Mouse (Mus musculus) MEL (cell line): ENCODE results near the gene Ptgir. TPM values are rescaled to one million over a fixed set of nuclear protein-coding genes. Genes with fewer than 3 reads are reported as not detected.

ENCODE experiments used
- DNase-seq: peaks from one replicate; pipeline ENCODE4 v3.0.0; 2011; ENCODE audit warnings: low read depth, low spot score
- H3K27ac ChIP-seq: 2 replicates; pipeline ENCODE4 v1.5.1; 2012; ENCODE audit warnings: low read depth, mild to moderate bottlenecking, control low read depth, low read length, moderate library complexity; ENCODE audit not compliant: control insufficient read depth
- H3K27me3 ChIP-seq, 2 experiments: fragments of 150-350 bp in 1 of 2; sonication (generic) in 1 of 2; 2 replicates each; pipeline ENCODE4 v1.6.1; 2012; ENCODE audit warnings: low read length in 2 of 2, mild to moderate bottlenecking in 2 of 2, improper control_type of control experiment in 1 of 2, moderate library complexity in 1 of 2; ENCODE audit not compliant: insufficient read depth in 2 of 2, control insufficient read depth in 1 of 2
- H3K36me3 ChIP-seq, 2 experiments: 2 replicates each; pipeline ENCODE4 v1.6.1; 2012 to 2014; ENCODE audit warnings: low read length in 2 of 2, improper control_type of control experiment in 1 of 2, inconsistent platforms in 1 of 2, mild to moderate bottlenecking in 1 of 2; ENCODE audit not compliant: insufficient read depth in 2 of 2, control insufficient read depth in 1 of 2
- H3K4me1 ChIP-seq, 2 experiments: fragments of 150-350 bp in 1 of 2; sonication (generic) in 1 of 2; 2 replicates each; pipeline ENCODE4 v1.6.1; 2012; ENCODE audit warnings: low read length in 2 of 2, improper control_type of control experiment in 1 of 2, mild to moderate bottlenecking in 1 of 2; ENCODE audit not compliant: insufficient read depth in 2 of 2, control insufficient read depth in 1 of 2
- H3K4me3 ChIP-seq, 2 experiments: fragments of 150-350 bp in 1 of 2; sonication (generic) in 1 of 2; 2 replicates each; pipeline ENCODE4 v1.5.1; 2012; ENCODE audit warnings: low read depth in 2 of 2, low read length in 2 of 2, mild to moderate bottlenecking in 2 of 2, moderate library complexity in 2 of 2, control low read depth in 1 of 2, improper control_type of control experiment in 1 of 2; ENCODE audit not compliant: control insufficient read depth in 1 of 2, insufficient read depth in 1 of 2
- H3K79me2 ChIP-seq: 2 replicates; pipeline ENCODE4 v1.6.1; 2012; ENCODE audit warnings: mild to moderate bottlenecking, low read length, moderate library complexity; ENCODE audit not compliant: control insufficient read depth, poor library complexity, insufficient read depth
- H3K9ac ChIP-seq: 2 replicates; pipeline ENCODE4 v1.6.1; 2012; ENCODE audit warnings: low read depth, mild to moderate bottlenecking, control low read depth, low read length, moderate library complexity; ENCODE audit not compliant: control insufficient read depth, poor library complexity, severe bottlenecking
- H3K9me3 ChIP-seq: fragments of 150-350 bp; sonication (generic); replicated peaks from 2 replicates; pipeline ENCODE4 v1.6.1; 2012; ENCODE audit warnings: mild to moderate bottlenecking, low read length, improper control_type of control experiment, moderate library complexity; ENCODE audit not compliant: insufficient read depth
- ELF1 ChIP-seq: IDR thresholded peaks from 2 replicates; pipeline ENCODE4 v1.6.1; 2014; ENCODE audit warnings: low read depth, mild to moderate bottlenecking, inconsistent platforms, low read length, improper control_type of control experiment, moderate library complexity
- HCFC1 ChIP-seq: IDR thresholded peaks from 2 replicates; pipeline ENCODE4 v1.6.1; 2012; ENCODE audit warnings: low read depth, mild to moderate bottlenecking, inconsistent platforms, low read length, improper control_type of control experiment, moderate library complexity
- JUND ChIP-seq: IDR thresholded peaks from 2 replicates; pipeline ENCODE4 v1.6.1; 2011; ENCODE audit warnings: low read depth, mild to moderate bottlenecking, improper control_type of control experiment, low read length
- MAFK ChIP-seq: IDR thresholded peaks from 2 replicates; pipeline ENCODE4 v1.6.1; 2011; ENCODE audit warnings: low read depth, mild to moderate bottlenecking, low read length, improper control_type of control experiment, borderline replicate concordance
- MAZ ChIP-seq: IDR thresholded peaks from 2 replicates; pipeline ENCODE4 v1.6.1; 2012; ENCODE audit warnings: low read depth, mild to moderate bottlenecking, inconsistent platforms, low read length, improper control_type of control experiment
- MXI1 ChIP-seq: IDR thresholded peaks from 2 replicates; pipeline ENCODE4 v1.6.1; 2011; ENCODE audit warnings: mild to moderate bottlenecking, low read depth, low read length, improper control_type of control experiment
- MYB ChIP-seq: IDR thresholded peaks from 2 replicates; pipeline ENCODE4 v1.6.1; 2011; ENCODE audit warnings: mild to moderate bottlenecking, low read depth, low read length, improper control_type of control experiment
- NELFE ChIP-seq: IDR thresholded peaks from 2 replicates; pipeline ENCODE4 v1.6.1; 2011; ENCODE audit warnings: low read depth, low read length, improper control_type of control experiment
- NRF1 ChIP-seq: IDR thresholded peaks from 2 replicates; pipeline ENCODE4 v1.6.1; 2014; ENCODE audit warnings: low read depth, mild to moderate bottlenecking, inconsistent platforms, low read length, improper control_type of control experiment, moderate library complexity; ENCODE audit not compliant: poor library complexity, insufficient read depth, severe bottlenecking
- TAL1 ChIP-seq: IDR thresholded peaks from 2 replicates; pipeline ENCODE4 v1.6.1; 2012; ENCODE audit warnings: mild to moderate bottlenecking, inconsistent platforms, low read length, moderate library complexity, mixed read lengths
- TCF12 ChIP-seq: IDR thresholded peaks from 2 replicates; pipeline ENCODE4 v1.6.1; 2014; ENCODE audit warnings: low read depth, mild to moderate bottlenecking, inconsistent platforms, low read length, improper control_type of control experiment, moderate library complexity
- USF1 ChIP-seq: IDR thresholded peaks from 2 replicates; pipeline ENCODE4 v1.6.1; 2014; ENCODE audit warnings: low read depth, mild to moderate bottlenecking, inconsistent platforms, low read length, improper control_type of control experiment, moderate library complexity
- ZMIZ1 ChIP-seq: IDR thresholded peaks from 2 replicates; pipeline ENCODE4 v1.6.1; 2012; ENCODE audit warnings: low read depth, mild to moderate bottlenecking, inconsistent platforms, low read length, improper control_type of control experiment, moderate library complexity
- ZNF384 ChIP-seq: IDR thresholded peaks from 2 replicates; pipeline ENCODE4 v1.6.1; 2012; ENCODE audit warnings: low read depth, mild to moderate bottlenecking, inconsistent platforms, low read length, improper control_type of control experiment
- polyA plus RNA-seq, 2 experiments: library from polyadenylated mRNA; stranded (reverse) in 1 of 2; unstranded in 1 of 2; fragments of >175 nt in 1 of 2; fragments of >200 nt in 1 of 2; gene quantifications; 2 replicates each; pipeline versions ENCODE4 v1.2.1 to v1.2.4; 2012; ENCODE audit warnings: low replicate concordance in 2 of 2, low read depth in 1 of 2; ENCODE audit not compliant: insufficient read length in 2 of 2, insufficient read depth in 1 of 2, missing spikeins in 1 of 2
- total RNA-seq: library from RNA; depleted of rRNA; stranded (reverse); fragments of 300-350 nt; gene quantifications from 2 replicates; pipeline ENCODE4 v1.2.3, GENCODE M21; 2012

The Ptgir gene
- total and polyA plus RNA-seq, 3 experiments: 22.8 to 23.7 TPM; not detected in 1

DNA sequence AGATGAGACGGTGACA, 31.2 kb upstream of the Ptgir start, which contains the start of gene Dact3:
Dact3 (plus strand) TSS at position 8 of the 16 bp plus-strand sequence.
- peak within 1 kb of the TSS; percentile 11 for H3K27ac ChIP-seq

DNA sequence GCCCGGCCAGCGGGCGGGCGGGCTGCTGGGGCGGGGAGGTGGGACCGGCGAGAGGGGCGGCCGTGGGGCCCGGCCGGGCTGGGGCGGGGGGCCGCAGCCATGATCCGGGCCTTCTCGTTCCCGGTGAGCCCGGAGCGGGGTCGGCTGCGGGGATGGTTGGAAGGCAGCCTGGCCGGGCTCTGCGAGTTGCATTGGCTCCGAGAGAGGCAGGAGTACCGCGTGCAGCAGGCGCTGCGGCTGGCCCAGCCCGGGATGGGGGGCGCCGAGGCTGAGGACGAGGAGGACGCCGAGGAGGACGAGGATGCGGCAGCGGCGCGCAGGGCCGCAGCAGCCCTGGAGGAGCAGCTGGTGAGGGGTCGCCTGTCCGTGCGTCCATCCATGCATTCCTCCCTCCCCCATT, 31.0 kb upstream of the Ptgir start:
- Histone ChIP-seq H3K4me1 (no peaks in the 10 kb centered on the region; a peak in 1 of 4 replicates), H3K9me3 (no peaks in the 10 kb centered on the region), H3K4me3 (peak overlapping the region; percentile 61 to 73), H3K27ac (no peak overlapping the region), H3K27me3 (no peaks in the 10 kb centered on the region), H3K9ac (peak overlapping the region; percentile 72), H3K79me2 (no peaks in the 10 kb centered on the region; the same call in 1 of the 2 replicates), H3K36me3 (peaks cover 0 to 4% of the 10 kb centered on the region in 2 experiments; a peak in 2 of 4 replicates)
- no peak for DNase-seq
- no peak for TF ChIP-seq TCF12
- TF ChIP-seq NELFE: 0 out of 2 replicates have a peak, but pooled peaks have one; percentile 6

More for the DNA sequence above, 31.2 kb upstream of the Ptgir start, which contains the start of gene Dact3:
- peak within 1 kb of the TSS; percentile 61 to 73 for H3K4me3 ChIP-seq
- TF ChIP-seq MYB: no peak
- TF ChIP-seq, all 39 proteins: peak for 0
- Histone ChIP-seq H3K79me2 (no peaks in the 10 kb centered on the region; the same call in 1 of the 2 replicates), H3K36me3 (peaks cover 0 to 4% of the 10 kb centered on the region in 2 experiments; a peak in 2 of 4 replicates), H3K9ac (peak within 1 kb of the TSS; percentile 72), H3K9me3 (no peaks in the 10 kb centered on the region), H3K27me3 (no peaks in the 10 kb centered on the region), H3K4me1 (no peaks in the 10 kb centered on the region; a peak in 1 of 4 replicates)
- DNase-seq: no peak

DNA sequence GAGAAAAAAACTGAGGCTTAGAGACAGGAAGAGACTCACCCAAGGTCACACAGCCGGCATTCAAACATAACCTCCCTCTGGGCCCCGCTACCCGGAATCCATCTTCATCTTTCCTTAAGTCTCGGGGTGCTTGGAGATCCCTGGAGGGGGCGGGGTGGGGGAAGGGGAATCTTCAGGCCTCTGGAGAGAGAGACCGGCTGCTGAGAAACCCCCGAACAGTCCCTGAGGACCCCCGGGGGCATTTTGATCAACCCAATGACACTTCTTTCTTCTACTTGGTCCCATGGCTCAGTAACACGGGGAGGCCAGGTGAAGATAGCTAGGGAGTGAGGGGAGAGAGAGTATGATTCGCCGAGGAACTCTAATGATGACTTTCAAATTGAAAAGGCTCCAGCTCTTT, 30.3 kb upstream of the Ptgir start:
- no peak overlapping the region for H3K27ac ChIP-seq
- TF ChIP-seq MAFK (no peak), HCFC1 (no peak), NRF1 (no peak), USF1 (no peak), ELF1 (no peak), ZMIZ1 (no peak), JUND (no peak), TAL1 (no peak), ZNF384 (no peak), MXI1 (no peak), MAZ (no peak)
- TF ChIP-seq, all 39 proteins: peak for 0
- Histone ChIP-seq H3K4me1 (no peaks in the 10 kb centered on the region; a peak in 1 of 4 replicates), H3K4me3 (no peak overlapping the region; a peak in 1 of 4 replicates), H3K36me3 (peaks cover 0 to 4% of the 10 kb centered on the region in 2 experiments; a peak in 2 of 4 replicates), H3K9me3 (no peaks in the 10 kb centered on the region), H3K79me2 (no peaks in the 10 kb centered on the region; the same call in 1 of the 2 replicates), H3K9ac (no peak overlapping the region), H3K27me3 (no peaks in the 10 kb centered on the region)
- no peak for DNase-seq
